Mouse (Mus musculus): Measurements from ENCODE around the gene Trp53bp2. TPM values are rescaled to one million over a fixed set of nuclear protein-coding genes. Genes with fewer than 3 reads are reported as not detected.

Trp53bp2 gene
- polyA plus RNA-seq, 1 experiment from 2014 or later = 22.4 TPM

DNA sequence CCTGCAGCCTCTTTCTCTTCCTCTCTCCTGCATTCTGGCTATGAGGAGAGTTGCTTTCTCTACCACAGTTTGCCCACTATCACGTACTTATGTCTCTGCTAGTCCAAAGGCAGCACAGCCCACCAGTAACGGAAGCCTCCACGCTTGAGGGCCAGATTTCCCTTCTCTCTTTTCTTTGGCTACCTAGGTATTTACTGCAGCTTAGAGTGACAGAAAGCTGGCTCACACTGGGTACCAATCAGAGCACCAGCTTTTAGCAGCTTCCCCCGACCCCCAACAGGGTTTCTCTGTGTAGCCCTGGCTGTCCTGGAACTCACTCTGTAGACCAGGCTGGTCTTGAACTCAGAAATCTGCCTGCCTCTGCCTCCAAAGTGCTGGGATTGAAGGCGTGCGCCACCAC is 31.5 kb upstream of the Trp53bp2 start:
- H3K36me3 ChIP-seq (ENCODE audit: control insufficient read depth, insufficient read depth, low read length) = no peaks in the 10 kb centered on the region
- H3K27me3 ChIP-seq (ENCODE audit: control insufficient read depth, insufficient read depth, low read depth, low read length) = no peaks in the 10 kb centered on the region
- ATAC-seq (ENCODE audit: low read depth) = no peak
- no peak overlapping the region for H3K4me3 ChIP-seq (ENCODE audit: low read length)
- no peak overlapping the region for H3K9ac ChIP-seq (ENCODE audit: low read length)
- H3K9me3 ChIP-seq (ENCODE audit: control insufficient read depth, low read length) = no peaks in the 10 kb centered on the region
- no peak overlapping the region for H3K27ac ChIP-seq (ENCODE audit: low read length)
- H3K4me2 ChIP-seq (ENCODE audit: low read depth, low read length) = no peak overlapping the region
- WGBS = 78% methylated on average over 6 of the region's 6 CpGs
- no peaks in the 10 kb centered on the region for H3K4me1 ChIP-seq (replicated peaks; ENCODE audit: control insufficient read depth, insufficient read depth, low read length)

GRCm38 (mm10) chr1:182378205-182378835 is 30.7 kb upstream of the Trp53bp2 start:
- no peak for ATAC-seq (ENCODE audit: low read depth)
- Histone ChIP-seq H3K27ac (ENCODE audit: low read length) (no peak overlapping the region), H3K36me3 (ENCODE audit: control insufficient read depth, insufficient read depth, low read length) (no peaks in the 10 kb centered on the region), H3K9ac (ENCODE audit: low read length) (no peak overlapping the region), H3K27me3 (ENCODE audit: control insufficient read depth, insufficient read depth, low read depth, low read length) (no peaks in the 10 kb centered on the region), H3K9me3 (ENCODE audit: control insufficient read depth, low read length) (no peaks in the 10 kb centered on the region), H3K4me3 (ENCODE audit: low read length) (no peak overlapping the region), H3K4me1 (replicated peaks; ENCODE audit: control insufficient read depth, insufficient read depth, low read length) (no peaks in the 10 kb centered on the region), H3K4me2 (ENCODE audit: low read depth, low read length) (no peak overlapping the region)
- WGBS = 59% methylated on average over 11 of the region's 11 CpGs

GRCm38 (mm10) chr1:182378876-182379275 is 30.1 kb upstream of the Trp53bp2 start:
- Histone ChIP-seq H3K4me3 (ENCODE audit: low read length) (no peak overlapping the region), H3K4me1 (replicated peaks; ENCODE audit: control insufficient read depth, insufficient read depth, low read length) (no peaks in the 10 kb centered on the region), H3K9ac (ENCODE audit: low read length) (no peak overlapping the region), H3K27me3 (ENCODE audit: control insufficient read depth, insufficient read depth, low read depth, low read length) (no peaks in the 10 kb centered on the region), H3K36me3 (ENCODE audit: control insufficient read depth, insufficient read depth, low read length) (no peaks in the 10 kb centered on the region), H3K9me3 (ENCODE audit: control insufficient read depth, low read length) (no peaks in the 10 kb centered on the region), H3K4me2 (ENCODE audit: low read depth, low read length) (no peak overlapping the region), H3K27ac (ENCODE audit: low read length) (no peak overlapping the region)
- no peak for ATAC-seq (ENCODE audit: low read depth)
- 62% methylated on average over 7 of the region's 7 CpGs for WGBS

DNA sequence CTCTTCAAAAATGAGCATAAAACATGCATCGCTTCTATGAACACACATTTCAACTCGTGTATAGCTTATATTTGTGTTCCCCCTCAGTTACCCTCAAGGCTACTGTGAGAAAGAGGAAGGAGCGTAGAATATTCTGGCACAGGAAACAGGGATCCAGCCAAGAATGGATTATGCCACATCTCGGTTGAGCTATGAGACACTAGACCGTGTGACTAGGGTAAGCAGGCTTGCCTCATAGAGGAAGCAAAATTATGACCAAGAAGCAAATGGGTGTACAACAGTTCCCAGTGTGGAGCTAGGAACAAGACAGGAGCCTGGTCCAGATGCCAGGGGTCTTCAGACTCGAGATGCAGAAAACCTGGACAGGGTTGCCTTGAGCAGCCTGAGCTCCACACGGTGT is 28.3 kb upstream of the Trp53bp2 start:
- Histone ChIP-seq H3K4me1 (replicated peaks; ENCODE audit: control insufficient read depth, insufficient read depth, low read length) (no peaks in the 10 kb centered on the region), H3K27ac (ENCODE audit: low read length) (no peak overlapping the region), H3K4me2 (ENCODE audit: low read depth, low read length) (no peak overlapping the region), H3K9me3 (ENCODE audit: control insufficient read depth, low read length) (no peaks in the 10 kb centered on the region), H3K36me3 (ENCODE audit: control insufficient read depth, insufficient read depth, low read length) (no peaks in the 10 kb centered on the region), H3K27me3 (ENCODE audit: control insufficient read depth, insufficient read depth, low read depth, low read length) (no peaks in the 10 kb centered on the region), H3K4me3 (ENCODE audit: low read length) (no peak overlapping the region), H3K9ac (ENCODE audit: low read length) (no peak overlapping the region)
- WGBS = 72% methylated on average over 7 of the region's 7 CpGs
- no peak for ATAC-seq (ENCODE audit: low read depth)

- no peaks in the 10 kb centered on the region for H3K4me1 ChIP-seq (replicated peaks; ENCODE audit: control insufficient read depth, insufficient read depth, low read length)
- H3K9me3 ChIP-seq (ENCODE audit: control insufficient read depth, low read length) = no peaks in the 10 kb centered on the region
- no peaks in the 10 kb centered on the region for H3K27me3 ChIP-seq (ENCODE audit: control insufficient read depth, insufficient read depth, low read depth, low read length)
- WGBS = 77% methylated on average over 3 of the region's 3 CpGs
- H3K9ac ChIP-seq (ENCODE audit: low read length) = no peak overlapping the region
- no peaks in the 10 kb centered on the region for H3K36me3 ChIP-seq (ENCODE audit: control insufficient read depth, insufficient read depth, low read length)
- no peak overlapping the region for H3K4me3 ChIP-seq (ENCODE audit: low read length)
- no peak overlapping the region for H3K4me2 ChIP-seq (ENCODE audit: low read depth, low read length)
- H3K27ac ChIP-seq (ENCODE audit: low read length) = no peak overlapping the region
- ATAC-seq (ENCODE audit: low read depth) = no peak
Measured at GRCm38 (mm10) chr1:182381327-182381726, 27.6 kb upstream of the Trp53bp2 start.

DNA sequence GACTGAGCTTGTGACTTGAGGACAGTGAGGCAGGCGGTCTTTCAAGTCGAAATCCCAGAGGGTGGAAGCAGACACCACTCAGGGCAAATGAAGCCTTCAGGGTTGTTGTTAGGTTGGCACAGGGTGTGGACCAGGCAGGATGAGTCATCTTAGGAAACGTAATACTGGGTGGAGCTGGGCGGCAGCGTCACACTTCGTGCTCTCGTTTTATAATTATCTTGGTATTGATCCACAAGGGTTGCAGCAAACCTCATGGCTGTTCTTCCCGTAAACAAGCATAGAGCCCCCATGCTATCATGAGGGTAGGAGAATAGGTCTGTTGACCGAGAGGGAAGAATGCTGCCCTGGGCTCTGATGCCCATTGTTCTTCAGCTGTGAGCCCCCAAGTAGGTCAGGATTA is 25.9 kb upstream of the Trp53bp2 start:
- 61% methylated on average over 9 of the region's 9 CpGs for WGBS
- Histone ChIP-seq H3K9me3 (ENCODE audit: control insufficient read depth, low read length) (no peaks in the 10 kb centered on the region), H3K4me1 (replicated peaks; ENCODE audit: control insufficient read depth, insufficient read depth, low read length) (peaks cover 1% of the 10 kb centered on the region; the same call in 1 of the 2 replicates), H3K4me3 (ENCODE audit: low read length) (no peak overlapping the region), H3K4me2 (ENCODE audit: low read depth, low read length) (no peak overlapping the region), H3K9ac (ENCODE audit: low read length) (no peak overlapping the region), H3K36me3 (ENCODE audit: control insufficient read depth, insufficient read depth, low read length) (no peaks in the 10 kb centered on the region), H3K27ac (ENCODE audit: low read length) (no peak overlapping the region), H3K27me3 (ENCODE audit: control insufficient read depth, insufficient read depth, low read depth, low read length) (no peaks in the 10 kb centered on the region)
- ATAC-seq (ENCODE audit: low read depth) = no peak

DNA sequence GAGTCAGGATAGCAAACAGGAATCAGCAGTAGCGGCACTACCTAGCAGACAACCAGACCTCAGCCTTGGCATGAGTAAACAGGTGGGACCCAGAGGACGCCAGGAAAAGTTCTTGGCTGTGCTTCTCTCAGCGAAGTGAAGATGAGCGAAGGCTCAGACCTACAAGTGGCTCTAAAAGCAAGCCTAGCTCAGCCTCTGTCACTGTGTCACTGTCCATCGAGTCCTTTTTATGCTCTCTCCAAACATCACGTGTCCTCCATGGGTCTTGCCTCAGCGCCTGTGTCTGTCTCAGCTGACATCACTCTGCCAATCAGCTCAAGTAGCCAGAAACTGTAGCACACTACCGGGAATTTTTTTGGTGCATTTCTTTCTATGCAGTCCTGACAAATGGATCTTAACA is 22.5 kb upstream of the Trp53bp2 start:
- peaks cover 11% of the 10 kb centered on the region for H3K4me1 ChIP-seq (replicated peaks; ENCODE audit: control insufficient read depth, insufficient read depth, low read length)
- no peak overlapping the region for H3K27ac ChIP-seq (ENCODE audit: low read length)
- H3K9me3 ChIP-seq (ENCODE audit: control insufficient read depth, low read length) = no peaks in the 10 kb centered on the region
- WGBS = 84% methylated on average over 8 of the region's 8 CpGs
- H3K4me3 ChIP-seq (ENCODE audit: low read length) = no peak overlapping the region
- H3K9ac ChIP-seq (ENCODE audit: low read length) = no peak overlapping the region
- H3K27me3 ChIP-seq (ENCODE audit: control insufficient read depth, insufficient read depth, low read depth, low read length) = no peaks in the 10 kb centered on the region
- no peak for ATAC-seq (ENCODE audit: low read depth)
- H3K4me2 ChIP-seq (ENCODE audit: low read depth, low read length) = no peak overlapping the region
- no peaks in the 10 kb centered on the region for H3K36me3 ChIP-seq (ENCODE audit: control insufficient read depth, insufficient read depth, low read length)

DNA sequence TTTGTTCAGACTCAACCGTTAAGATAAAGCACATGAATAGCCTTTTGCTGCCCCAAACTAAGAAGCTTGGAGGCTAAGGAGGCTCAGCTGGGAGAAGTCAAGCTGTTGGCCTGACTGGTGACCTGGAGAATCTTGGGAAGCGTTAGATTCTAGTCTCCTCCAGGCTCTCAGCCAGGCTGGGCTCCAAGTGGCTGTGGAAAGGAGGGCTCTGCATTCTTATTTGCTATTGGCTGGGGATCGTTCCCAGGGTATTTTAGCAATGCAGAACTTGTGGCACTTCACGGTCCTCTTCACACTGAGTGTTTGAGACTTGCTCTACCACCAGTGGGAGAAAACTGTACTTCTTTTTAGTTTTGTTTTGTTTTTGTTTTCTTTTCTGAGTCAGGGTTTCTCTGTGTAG is 20.2 kb upstream of the Trp53bp2 start:
- 17% methylated on average over 4 of the region's 4 CpGs for WGBS
- Histone ChIP-seq H3K27me3 (ENCODE audit: control insufficient read depth, insufficient read depth, low read depth, low read length) (no peaks in the 10 kb centered on the region), H3K36me3 (ENCODE audit: control insufficient read depth, insufficient read depth, low read length) (no peaks in the 10 kb centered on the region), H3K9ac (ENCODE audit: low read length) (no peak overlapping the region), H3K9me3 (ENCODE audit: control insufficient read depth, low read length) (no peaks in the 10 kb centered on the region), H3K4me2 (ENCODE audit: low read depth, low read length) (no peak overlapping the region), H3K4me3 (ENCODE audit: low read length) (no peak overlapping the region), H3K27ac (ENCODE audit: low read length) (peak overlapping the region; percentile 75), H3K4me1 (replicated peaks; ENCODE audit: control insufficient read depth, insufficient read depth, low read length) (peaks cover 11% of the 10 kb centered on the region)
- ATAC-seq (ENCODE audit: low read depth) = peak; percentile 92

- Histone ChIP-seq H3K4me1 (replicated peaks; ENCODE audit: control insufficient read depth, insufficient read depth, low read length) (peaks cover 30% of the 10 kb centered on the region), H3K36me3 (ENCODE audit: control insufficient read depth, insufficient read depth, low read length) (no peaks in the 10 kb centered on the region), H3K9me3 (ENCODE audit: control insufficient read depth, low read length) (no peaks in the 10 kb centered on the region), H3K27me3 (ENCODE audit: control insufficient read depth, insufficient read depth, low read depth, low read length) (no peaks in the 10 kb centered on the region), H3K4me3 (ENCODE audit: low read length) (no peak overlapping the region), H3K9ac (ENCODE audit: low read length) (no peak overlapping the region), H3K27ac (ENCODE audit: low read length) (peak overlapping the region; percentile 91), H3K4me2 (ENCODE audit: low read depth, low read length) (no peak overlapping the region)
- WGBS = 37% methylated on average over 8 of the region's 8 CpGs
- ATAC-seq (ENCODE audit: low read depth) = peak; percentile 39; the same call in 1 of the 2 replicates
Measured at GRCm38 (mm10) chr1:182398171-182398570, 10.8 kb upstream of the Trp53bp2 start.

GRCm38 (mm10) chr1:182398780-182399179 is 10.2 kb upstream of the Trp53bp2 start:
- Histone ChIP-seq H3K27ac (ENCODE audit: low read length) (peak overlapping the region; percentile 91), H3K4me1 (replicated peaks; ENCODE audit: control insufficient read depth, insufficient read depth, low read length) (peaks cover 31% of the 10 kb centered on the region), H3K36me3 (ENCODE audit: control insufficient read depth, insufficient read depth, low read length) (no peaks in the 10 kb centered on the region), H3K9ac (ENCODE audit: low read length) (no peak overlapping the region), H3K4me3 (ENCODE audit: low read length) (no peak overlapping the region), H3K9me3 (ENCODE audit: control insufficient read depth, low read length) (no peaks in the 10 kb centered on the region), H3K27me3 (ENCODE audit: control insufficient read depth, insufficient read depth, low read depth, low read length) (no peaks in the 10 kb centered on the region), H3K4me2 (ENCODE audit: low read depth, low read length) (peak overlapping the region; percentile 19; the same call in 1 of the 2 replicates)
- WGBS = 6% methylated on average over 3 of the region's 3 CpGs
- ATAC-seq (ENCODE audit: low read depth) = peak; percentile 87
